Mouse (Mus musculus) lung, adult 2 months (tissue): ENCODE results near the gene Olfr318.
"Not testable (repeated sequence)": the region's sequence is repeated elsewhere in the genome, so short reads cannot be mapped to it uniquely, and the experiment has no call there.

Experiments
- CTCF ChIP-seq: fragments of 200-500 bp; IDR thresholded peaks from 2 replicates; pipeline ENCODE4 v1.5.1; 2011; ENCODE audit warnings: mild to moderate bottlenecking, low read length, control low read depth; ENCODE audit not compliant: insufficient read depth
- POLR2A ChIP-seq: fragments of 200-500 bp; IDR thresholded peaks from 2 replicates; pipeline ENCODE4 v1.6.1; 2011; ENCODE audit warnings: low read depth, mild to moderate bottlenecking, control low read depth, low read length, borderline replicate concordance; ENCODE audit errors: extremely low read depth

GRCm38 (mm10) chr11:58727896-58728650 is 4.3 kb upstream of the Olfr318 start:
- not testable (repeated sequence) for TF ChIP-seq POLR2A, CTCF
